Mouse (Mus musculus) lung, embryonic 16.5 days (tissue): ENCODE data around the gene Rhod. TPM values are rescaled to one million over a fixed set of nuclear protein-coding genes. Genes with fewer than 3 reads are reported as not detected.

Experiments
- ATAC-seq: fragments of 200-750 bp; cut with Nextera tagmentation; 2 replicates; pipeline ENCODE4 v1.8.0; 2017; ENCODE audit warnings: low read depth, mild to moderate bottlenecking, moderate library complexity
- H3K27ac ChIP-seq: fragments of 300-500 bp; sonication (generic); 2 replicates; pipeline ENCODE4 v1.5.1; 2014; ENCODE audit warnings: mild to moderate bottlenecking, control low read depth, low read length
- H3K27me3 ChIP-seq: fragments of 300-500 bp; sonication (generic); 2 replicates; pipeline ENCODE4 v1.6.1; 2014; ENCODE audit warnings: low read depth, low read length, mixed read lengths; ENCODE audit not compliant: control insufficient read depth, insufficient read depth
- H3K36me3 ChIP-seq: fragments of 300-500 bp; sonication (generic); 2 replicates; pipeline ENCODE4 v1.6.1; 2014; ENCODE audit warnings: low read length; ENCODE audit not compliant: control insufficient read depth, insufficient read depth
- H3K4me1 ChIP-seq: fragments of 300-500 bp; sonication (generic); replicated peaks from 2 replicates; pipeline ENCODE4 v1.6.1; 2014; ENCODE audit warnings: low read length, mixed read lengths; ENCODE audit not compliant: control insufficient read depth, insufficient read depth
- H3K4me2 ChIP-seq: fragments of 300-500 bp; sonication (generic); 2 replicates; pipeline ENCODE4 v1.6.1; 2014; ENCODE audit warnings: low read depth, low read length, control low read depth
- H3K4me3 ChIP-seq: fragments of 300-500 bp; sonication (generic); 2 replicates; pipeline ENCODE4 v1.5.1; 2014; ENCODE audit warnings: mild to moderate bottlenecking, low read length, control low read depth
- H3K9ac ChIP-seq: fragments of 300-500 bp; sonication (generic); 2 replicates; pipeline ENCODE4 v1.6.1; 2014; ENCODE audit warnings: low read length, control low read depth
- H3K9me3 ChIP-seq: fragments of 300-500 bp; sonication (generic); 2 replicates; pipeline ENCODE4 v1.6.1; 2016; ENCODE audit warnings: low read length; ENCODE audit not compliant: control insufficient read depth
- WGBS: fragments of 180-500 bp; shearing (Covaris S2); extraction: QIAGEN DNeasy Blood & Tissue Kit; methylation state at CpG from one replicate; pipeline ENCODE4 v1.1.7; 2014; 5-methylcytosine and 5-hydroxymethylcytosine counted together
- polyA plus RNA-seq: library from polyadenylated mRNA; unstranded; fragments of >200 nt; fragmentation: Nextera tagmentation; extraction: Ambion mirVana; gene quantifications from 2 replicates; pipeline ENCODE4 v1.2.1, GENCODE M21; 2015

Rhod gene
- 32.5 and 34.9 TPM in 2 replicates for polyA plus RNA-seq

DNA sequence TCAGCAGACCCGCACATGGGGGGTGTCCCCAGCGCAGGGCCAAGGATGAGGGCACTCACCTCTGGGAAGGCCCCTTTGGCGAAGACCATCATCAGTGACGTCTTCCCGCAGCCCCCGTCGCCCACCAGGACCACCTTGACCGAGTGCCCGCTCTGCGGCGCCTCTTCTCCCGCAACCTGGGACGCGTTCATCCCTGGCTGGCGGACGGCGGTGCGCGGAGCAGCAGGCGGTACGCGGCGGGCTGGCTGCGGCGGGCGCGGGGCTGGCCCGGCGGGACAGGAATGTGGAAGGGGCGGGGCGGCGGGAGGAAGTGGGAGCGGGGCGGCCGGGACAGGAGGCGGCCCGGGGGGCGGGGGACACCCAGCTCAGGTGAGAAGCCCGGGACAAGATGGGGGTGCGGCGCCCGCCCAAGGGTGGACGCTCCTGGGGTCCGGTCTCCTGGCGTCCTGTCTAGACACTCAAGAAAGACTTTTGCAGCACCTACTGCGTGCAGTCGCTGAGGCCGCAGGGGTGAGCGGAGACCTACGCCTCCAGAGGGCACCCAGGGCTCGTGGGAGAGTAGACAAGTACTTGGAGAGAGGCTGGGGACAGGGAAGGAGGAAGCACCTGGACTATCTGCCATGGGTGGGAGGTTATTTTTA lies at the start of gene Rhod:
Rhod (minus strand) TSS at position 272 of the 641 bp plus-strand sequence.
- ATAC-seq: peak; percentile 79
- peak within 1 kb of the TSS; percentile 92 for H3K9ac ChIP-seq
- no peaks in the 10 kb centered on the region for H3K27me3 ChIP-seq
- H3K36me3 ChIP-seq: peaks cover 5% of the 10 kb centered on the region; the same call in 1 of the 2 replicates
- peaks cover 33% of the 10 kb centered on the region for H3K4me1 ChIP-seq
- peak within 1 kb of the TSS; percentile 86 for H3K4me3 ChIP-seq
- peak within 1 kb of the TSS; percentile 86 for H3K4me2 ChIP-seq
- under 1% methylated on average over 46 of the region's 51 CpGs for WGBS
- H3K27ac ChIP-seq: peak within 1 kb of the TSS; percentile 41
- H3K9me3 ChIP-seq: no peaks in the 10 kb centered on the region

DNA sequence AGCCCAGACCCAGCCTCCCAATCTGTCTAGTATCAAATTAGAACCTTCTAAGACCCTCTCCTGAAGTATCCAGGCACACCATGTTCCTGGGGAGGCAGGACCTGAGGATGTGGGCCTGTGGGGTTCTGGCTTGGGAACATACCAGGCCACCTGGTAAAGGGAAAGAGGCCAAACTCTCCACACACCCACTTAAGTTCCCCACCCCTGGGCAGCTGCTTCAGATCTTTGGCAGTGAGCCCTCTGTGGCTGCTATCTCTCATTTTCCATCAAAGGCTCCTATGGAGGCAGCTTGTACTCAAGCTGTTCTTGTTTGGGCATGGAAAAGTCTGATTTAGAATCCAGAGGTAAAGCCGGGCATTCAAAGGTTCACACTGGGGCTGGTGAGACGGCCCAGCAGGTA lies 48.6 kb upstream of the Rhod start:
- ATAC-seq: peak; percentile 82
- Histone ChIP-seq H3K4me3 (no peak overlapping the region), H3K4me1 (peaks cover 12% of the 10 kb centered on the region), H3K9me3 (no peaks in the 10 kb centered on the region), H3K36me3 (no peaks in the 10 kb centered on the region), H3K4me2 (no peak overlapping the region), H3K27ac (peak overlapping the region; percentile 62), H3K9ac (no peak overlapping the region), H3K27me3 (no peaks in the 10 kb centered on the region)
- 30% methylated on average over 2 of the region's 2 CpGs for WGBS

DNA sequence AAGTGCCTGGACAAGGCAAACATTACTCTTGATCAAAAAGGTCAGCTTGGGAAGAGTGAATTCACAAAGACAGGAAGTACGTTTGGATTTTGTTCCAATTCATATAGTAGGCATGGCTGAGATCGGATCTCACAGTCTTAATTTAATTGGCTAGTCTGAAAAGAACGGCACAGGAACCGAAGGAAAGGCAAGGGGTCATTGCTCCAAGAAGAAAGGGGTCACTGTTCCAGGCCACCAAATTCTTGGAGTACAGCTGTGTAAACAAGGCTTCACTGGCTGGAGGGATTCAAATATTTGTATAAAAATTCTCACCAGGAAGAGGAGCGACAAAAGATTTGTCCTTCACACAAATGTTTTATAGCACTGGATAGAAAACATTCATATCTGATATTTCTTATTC lies 45.8 kb upstream of the Rhod start:
- Histone ChIP-seq H3K4me2 (no peak overlapping the region), H3K36me3 (no peaks in the 10 kb centered on the region), H3K9ac (no peak overlapping the region), H3K27me3 (no peaks in the 10 kb centered on the region), H3K9me3 (no peaks in the 10 kb centered on the region), H3K4me3 (no peak overlapping the region), H3K4me1 (peaks cover 12% of the 10 kb centered on the region), H3K27ac (no peak overlapping the region)
- ATAC-seq: no peak
- 9% methylated on average over 5 of the region's 5 CpGs for WGBS

DNA sequence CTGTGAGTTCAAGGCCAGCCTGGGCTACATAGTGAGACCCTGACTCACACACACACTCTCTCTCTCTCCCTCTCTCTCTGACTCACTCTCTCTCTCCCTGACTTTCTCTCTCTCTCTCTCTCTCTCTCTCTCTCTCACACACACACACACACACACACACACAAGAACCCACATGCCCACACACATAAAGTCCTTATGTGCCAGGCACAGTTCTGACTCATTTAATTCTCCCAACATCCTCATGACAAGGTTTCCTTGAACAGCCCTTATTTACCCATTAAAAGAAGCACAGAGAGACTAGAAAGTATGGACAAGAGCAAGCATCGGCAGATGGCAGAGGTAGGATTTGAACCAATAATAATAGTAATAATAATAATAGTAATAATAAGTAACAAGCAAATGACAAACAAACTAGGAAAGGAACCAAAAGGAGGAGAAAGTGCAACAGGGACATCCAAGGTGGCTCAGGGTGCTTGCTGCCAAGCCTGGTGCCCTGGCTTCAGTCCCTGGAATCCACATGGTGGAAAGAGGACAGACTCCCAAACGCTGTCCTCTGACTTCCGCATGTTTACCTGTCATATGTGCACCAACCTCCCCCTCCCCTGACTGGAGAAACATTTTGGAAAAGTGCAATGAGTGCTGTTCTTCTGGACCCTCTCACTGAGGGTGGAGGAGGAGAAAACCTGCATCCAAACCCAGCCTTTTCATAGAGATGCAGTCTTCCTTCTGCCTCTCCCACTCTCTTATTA lies 43.1 kb upstream of the Rhod start:
- Histone ChIP-seq H3K36me3 (no peaks in the 10 kb centered on the region), H3K27me3 (no peaks in the 10 kb centered on the region; the same call in 1 of the 2 replicates), H3K9ac (no peak overlapping the region), H3K27ac (no peak overlapping the region), H3K4me1 (peaks cover 9% of the 10 kb centered on the region), H3K9me3 (no peaks in the 10 kb centered on the region), H3K4me3 (no peak overlapping the region), H3K4me2 (no peak overlapping the region)
- 72% methylated on average over 3 of the region's 3 CpGs for WGBS
- no peak for ATAC-seq

DNA sequence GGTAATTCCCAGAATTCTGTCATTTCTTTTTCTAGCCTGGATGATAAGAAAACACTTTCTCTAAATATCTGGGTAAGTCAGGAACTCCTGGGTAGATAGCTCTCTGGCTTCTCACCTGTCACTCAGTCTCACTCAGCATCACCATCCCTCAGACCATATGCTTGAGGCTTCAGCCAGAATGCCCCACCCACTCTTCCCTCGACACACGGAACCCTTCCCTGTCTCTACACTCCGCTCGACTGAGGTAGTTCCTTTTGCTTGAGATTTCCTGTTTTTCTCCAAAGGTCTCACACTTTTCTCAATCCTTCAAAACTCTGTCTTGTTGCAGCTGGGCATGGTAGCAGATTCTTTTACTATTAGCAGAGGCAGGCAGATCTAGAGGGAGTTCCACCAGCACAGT lies 42.1 kb upstream of the Rhod start:
- Histone ChIP-seq H3K27ac (no peak overlapping the region), H3K4me1 (peaks cover 12% of the 10 kb centered on the region), H3K27me3 (no peaks in the 10 kb centered on the region; the same call in none of the 2 replicates), H3K36me3 (no peaks in the 10 kb centered on the region), H3K4me2 (no peak overlapping the region), H3K9me3 (no peaks in the 10 kb centered on the region), H3K4me3 (no peak overlapping the region), H3K9ac (no peak overlapping the region)
- WGBS: 23% methylated on average over 4 of the region's 4 CpGs
- no peak for ATAC-seq

DNA sequence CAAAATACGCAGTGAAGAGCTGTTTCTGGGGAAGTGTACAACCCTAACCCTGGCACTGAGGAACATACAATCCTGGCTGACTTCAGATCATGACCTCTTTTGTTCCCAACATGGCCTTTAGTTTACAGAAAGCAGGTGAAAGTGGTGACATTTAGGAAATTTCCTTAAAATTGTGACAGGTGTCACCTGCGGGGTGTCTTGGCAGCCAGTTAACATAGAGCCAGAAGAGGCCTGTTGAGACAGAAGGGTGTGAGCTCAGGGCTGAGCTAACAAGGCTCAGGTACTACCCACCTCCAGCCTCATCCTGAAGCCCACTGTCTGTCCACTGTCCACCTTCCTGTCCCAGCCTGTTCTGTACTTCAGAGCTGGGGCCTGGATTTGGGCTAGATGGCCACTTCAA lies 40.8 kb upstream of the Rhod start:
- no peak for ATAC-seq
- Histone ChIP-seq H3K27me3 (peaks cover 5% of the 10 kb centered on the region), H3K36me3 (no peaks in the 10 kb centered on the region), H3K27ac (no peak overlapping the region), H3K4me3 (no peak overlapping the region), H3K9ac (no peak overlapping the region), H3K4me1 (peaks cover 11% of the 10 kb centered on the region), H3K9me3 (no peaks in the 10 kb centered on the region), H3K4me2 (no peak overlapping the region)
- 69% methylated on average over 2 of the region's 2 CpGs for WGBS

DNA sequence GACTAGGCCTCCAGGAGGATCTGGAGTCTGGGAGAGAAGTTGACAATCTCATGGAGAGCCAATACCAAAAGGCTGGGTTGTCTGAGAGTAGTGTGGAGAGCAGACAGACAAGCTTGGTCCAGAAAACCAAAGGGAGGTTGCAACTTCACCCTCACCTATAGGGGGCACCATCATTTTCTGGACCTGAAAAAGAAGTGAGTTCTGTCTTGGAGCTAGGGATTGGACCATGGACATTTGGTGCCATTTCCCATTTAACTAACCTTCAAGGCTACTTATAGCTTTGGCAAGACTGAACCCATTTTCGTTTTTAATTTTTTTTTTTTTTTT lies 38.9 kb upstream of the Rhod start:
- peaks cover 5% of the 10 kb centered on the region for H3K27me3 ChIP-seq
- H3K9ac ChIP-seq: no peak overlapping the region
- 29% methylated on average over 1 of the region's 1 CpGs for WGBS
- H3K4me3 ChIP-seq: no peak overlapping the region
- no peaks in the 10 kb centered on the region for H3K9me3 ChIP-seq
- H3K4me1 ChIP-seq: peaks cover 8% of the 10 kb centered on the region
- H3K4me2 ChIP-seq: peak overlapping the region; percentile 34; the same call in 1 of the 2 replicates
- H3K27ac ChIP-seq: no peak overlapping the region
- H3K36me3 ChIP-seq: no peaks in the 10 kb centered on the region
- ATAC-seq: no peak

DNA sequence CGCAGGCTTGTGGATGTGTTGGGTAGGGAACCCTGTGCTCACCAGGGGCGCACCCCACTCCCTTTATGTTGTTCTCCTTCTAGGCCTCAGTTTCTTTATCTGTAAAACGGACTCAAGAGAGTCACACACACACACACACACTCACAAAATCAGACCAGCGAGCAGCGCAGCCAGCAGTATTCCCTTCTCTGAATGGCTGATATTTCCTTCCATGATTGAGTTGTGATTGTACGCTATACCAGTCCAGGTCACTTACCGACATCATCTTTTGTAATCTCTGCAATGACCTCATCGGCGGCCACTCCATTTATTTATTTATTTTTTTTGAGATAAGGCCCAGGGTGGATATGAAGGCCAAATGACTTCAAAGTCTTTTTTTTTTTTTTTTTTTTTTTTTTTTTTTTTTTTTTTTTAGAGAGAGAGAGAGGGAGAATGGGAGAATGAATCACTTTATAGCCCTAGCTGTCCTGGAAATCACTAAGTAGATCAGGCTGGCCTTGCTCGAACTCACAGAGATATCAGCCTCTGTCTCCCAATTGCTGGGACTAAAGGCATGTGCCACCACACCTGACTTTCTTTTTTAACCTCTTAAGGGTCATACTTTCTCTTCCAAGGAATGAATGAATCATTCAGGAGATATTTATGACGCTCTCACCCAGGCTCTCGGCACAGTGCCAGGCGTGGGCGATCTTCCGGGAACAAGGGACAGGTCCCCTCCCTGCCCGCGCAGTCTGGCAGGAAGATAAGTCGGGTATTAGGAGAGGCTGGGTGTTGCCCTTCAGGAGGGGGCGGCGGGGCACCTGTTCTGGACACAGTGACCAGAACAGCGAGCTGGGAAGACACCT lies 38.3 kb upstream of the Rhod start, which contains the start of gene Syt12:
Syt12 (minus strand) TSS at position 103 of the 845 bp plus-strand sequence.
- H3K27ac ChIP-seq: no peak within 1 kb of the TSS
- WGBS: 9% methylated on average over 21 of the region's 21 CpGs
- peaks cover 8% of the 10 kb centered on the region for H3K4me1 ChIP-seq
- no peaks in the 10 kb centered on the region for H3K36me3 ChIP-seq
- peak within 1 kb of the TSS; percentile 98 for H3K4me2 ChIP-seq
- peaks cover 5% of the 10 kb centered on the region for H3K27me3 ChIP-seq
- no peaks in the 10 kb centered on the region for H3K9me3 ChIP-seq
- peak; percentile 31 for ATAC-seq
- H3K9ac ChIP-seq: peak within 1 kb of the TSS; percentile 68
- H3K4me3 ChIP-seq: peak within 1 kb of the TSS; percentile 60
